Mouse (Mus musculus): Measurements from ENCODE around the gene Steap3.

DNA sequence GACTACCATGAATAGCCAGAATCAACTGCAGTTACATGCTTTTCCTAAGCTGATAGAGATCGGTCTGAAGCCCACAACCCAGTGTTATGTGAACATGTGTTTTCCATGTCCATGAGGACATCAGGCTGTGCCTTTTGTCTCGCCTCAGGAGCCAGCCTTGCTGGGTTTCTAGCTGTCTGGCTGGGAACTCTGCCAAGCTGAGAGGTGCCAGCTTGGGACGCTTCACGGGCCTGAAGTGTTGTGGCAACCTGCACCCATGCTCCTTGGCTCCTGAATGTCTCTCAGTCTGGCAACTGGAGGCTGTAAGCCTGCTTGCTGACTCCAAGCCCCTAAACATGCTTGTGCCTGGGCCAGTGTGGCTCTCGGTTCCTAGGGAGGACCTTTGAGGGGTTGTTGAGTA lies 130.0 kb downstream of the Steap3 start:
- TF ChIP-seq CTCF (IDR thresholded peaks at IDR 0.05), result no peak
- no peak for TF ChIP-seq EP300 (IDR thresholded peaks at IDR 0.05)
